In the genomic region with DNA sequence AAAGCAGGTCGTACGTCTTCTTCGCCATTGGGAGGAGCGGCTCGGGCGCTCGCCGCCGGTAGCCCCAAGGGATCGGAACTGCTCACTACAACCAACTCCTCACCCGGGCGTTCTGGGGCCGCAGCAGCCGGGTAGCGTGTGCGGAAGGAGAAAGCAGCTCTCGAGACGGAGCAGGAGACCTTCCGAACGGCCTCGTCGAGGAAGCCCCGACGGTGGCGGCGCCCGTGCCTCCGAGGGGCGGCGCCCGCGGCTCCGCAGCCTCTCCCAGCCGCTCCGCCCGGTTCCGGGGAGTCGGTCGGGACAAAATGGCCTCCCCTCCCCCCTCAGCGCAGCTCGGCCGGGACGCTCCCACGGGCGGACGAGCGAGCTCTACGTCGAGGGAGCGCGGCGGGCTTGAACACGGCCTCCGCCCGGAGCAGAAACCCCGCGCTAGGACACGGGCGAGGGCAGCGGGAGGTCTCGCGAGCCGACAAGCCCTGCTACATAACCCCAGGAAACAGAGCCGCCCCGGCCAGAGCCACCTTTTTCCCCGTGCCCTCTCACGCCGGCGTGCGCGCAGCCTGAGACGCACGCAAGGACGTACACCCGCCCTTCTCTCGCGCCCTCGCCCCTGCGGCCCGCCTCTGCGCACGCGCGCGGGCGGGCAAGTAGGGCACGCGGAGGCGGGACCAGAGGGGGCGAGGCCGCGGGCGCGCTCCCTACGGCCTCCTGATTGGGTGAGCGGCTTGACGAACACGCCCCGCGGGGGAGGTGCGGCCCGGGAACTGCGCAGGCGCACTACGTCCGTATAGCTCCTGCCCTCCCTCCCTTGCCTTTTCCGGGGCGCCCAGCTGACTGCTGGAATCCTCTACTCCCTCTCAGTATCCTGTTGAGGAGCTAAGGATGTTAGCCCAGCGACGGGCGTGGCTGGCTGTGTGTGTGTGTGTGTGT, we compare ENCODE assay signal across 8 mouse cellular contexts. TPM values are rescaled to one million over a fixed set of nuclear protein-coding genes. Genes with fewer than 3 reads are reported as not detected.
DNase-seq lines count a peak whose midpoint lies in the region; ATAC-seq and TF ChIP-seq lines count a peak whose summit lies in the region.

TSS of gene Rab10 (minus strand) at position 579 of the 930 bp plus-strand sequence.

- peak; percentile 85 to 90 for TF ChIP-seq POLR2A in MEL (IDR thresholded peaks at IDR 0.05; ENCODE audit: control insufficient read depth in 1 of 2, insufficient read depth in 1 of 2, low read depth in 1 of 2, low read length in 2 of 2, poor library complexity in 1 of 2)
- TF ChIP-seq POLR2A in cerebellum, adult 2 months (IDR thresholded peaks at IDR 0.05; ENCODE audit: borderline replicate concordance, insufficient read depth, low read length): peak; percentile 81

- peaks cover 8 to 12% of the 10 kb centered on the region in 2 experiments; a peak in 3 of 4 replicates for H3K4me1 ChIP-seq in MEL (ENCODE audit: control insufficient read depth in 1 of 2, insufficient read depth in 2 of 2, low read length in 2 of 2)
- H3K4me1 ChIP-seq in cerebellum, adult 2 months (ENCODE audit: control insufficient read depth, insufficient read depth, low read length): no peaks in the 10 kb centered on the region
- peaks cover 24% of the 10 kb centered on the region for H3K4me1 ChIP-seq in forebrain, postnatal 0 days (ENCODE audit: insufficient read depth)
- H3K4me1 ChIP-seq in lung, embryonic 15.5 days: peaks cover 18% of the 10 kb centered on the region

- no peak for TF ChIP-seq CTCF in MEL (IDR thresholded peaks at IDR 0.05 in 2 of 3, conservative IDR thresholded peaks at IDR 0.05 in 1 of 3; ENCODE audit: control insufficient read depth in 1 of 3, insufficient read depth in 1 of 3, low read depth in 2 of 3, low read length in 3 of 3, poor library complexity in 1 of 3, severe bottlenecking in 1 of 3)
- TF ChIP-seq CTCF in cerebellum, adult 2 months (IDR thresholded peaks at IDR 0.05; ENCODE audit: borderline replicate concordance, insufficient read depth, low read depth, low read length): no peak
- TF ChIP-seq CTCF in forebrain, postnatal 0 days (IDR thresholded peaks at IDR 0.05; ENCODE audit: low read depth): peak; percentile 29; the same call in 1 of the 2 replicates

- H3K9ac ChIP-seq in MEL (ENCODE audit: control insufficient read depth, low read depth, low read length, poor library complexity, severe bottlenecking): peak within 1 kb of the TSS; percentile 90
- H3K9ac ChIP-seq in forebrain, postnatal 0 days: peak within 1 kb of the TSS; percentile 86
- peak within 1 kb of the TSS; percentile 79 for H3K9ac ChIP-seq in lung, embryonic 15.5 days

- peaks cover 2 to 17% of the 10 kb centered on the region in 2 experiments; a peak in 3 of 4 replicates for H3K36me3 ChIP-seq in MEL (ENCODE audit: control insufficient read depth in 1 of 2, insufficient read depth in 2 of 2, low read length in 2 of 2)
- H3K36me3 ChIP-seq in forebrain, postnatal 0 days (ENCODE audit: insufficient read depth): no peaks in the 10 kb centered on the region
- H3K36me3 ChIP-seq in lung, embryonic 15.5 days: no peaks in the 10 kb centered on the region

- peak; percentile 97 for DNase-seq in MEL (ENCODE audit: low read depth, low spot score)
- DNase-seq in cerebellum, adult 2 months: peak; percentile 99
- peak; percentile 100 for DNase-seq in forebrain, postnatal 0 days
- peak; percentile 99 for DNase-seq in heart, postnatal 4 days
- peak; percentile 98 to 99 for DNase-seq in layer of hippocampus, adult 8-10 months (ENCODE audit: low spot score in 2 of 2)
- peak; percentile 98 for DNase-seq in ovary, adult 18-20 months (ENCODE audit: low spot score)
- DNase-seq in thymus, postnatal 0 days (ENCODE audit: low spot score): peak; percentile 99

- under 1% methylated on average over 109 of the region's 111 CpGs for WGBS in cerebellum, adult 2 months
- 3% methylated on average over 104 of the region's 111 CpGs for WGBS in forebrain, postnatal 0 days
- WGBS in lung, embryonic 15.5 days: under 1% methylated on average over 99 of the region's 111 CpGs

- H3K4me3 ChIP-seq in MEL (ENCODE audit: control insufficient read depth in 1 of 2, insufficient read depth in 1 of 2, low read depth in 2 of 2, low read length in 2 of 2): peak within 1 kb of the TSS; percentile 89 to 94
- H3K4me3 ChIP-seq in cerebellum, adult 2 months (replicated peaks; ENCODE audit: insufficient read depth, low read depth, low read length): peak within 1 kb of the TSS; percentile 87
- H3K4me3 ChIP-seq in forebrain, postnatal 0 days (ENCODE audit: low read depth, low read length): peak within 1 kb of the TSS; percentile 86
- peak within 1 kb of the TSS; percentile 92 for H3K4me3 ChIP-seq in lung, embryonic 15.5 days

- no peak for TF ChIP-seq EP300 in MEL (IDR thresholded peaks at IDR 0.05; ENCODE audit: low read depth in 1 of 2, low read length in 2 of 2)

- peak within 1 kb of the TSS; percentile 78 for H3K4me2 ChIP-seq in forebrain, postnatal 0 days (ENCODE audit: low read depth)
- peak within 1 kb of the TSS; percentile 76 for H3K4me2 ChIP-seq in lung, embryonic 15.5 days

- H3K27me3 ChIP-seq in MEL (ENCODE audit: control insufficient read depth in 1 of 2, insufficient read depth in 2 of 2, low read length in 2 of 2): no peaks in the 10 kb centered on the region
- no peaks in the 10 kb centered on the region for H3K27me3 ChIP-seq in cerebellum, adult 2 months (ENCODE audit: control insufficient read depth, insufficient read depth, low read length)
- no peaks in the 10 kb centered on the region for H3K27me3 ChIP-seq in forebrain, postnatal 0 days (ENCODE audit: insufficient read depth, low read length)
- no peaks in the 10 kb centered on the region for H3K27me3 ChIP-seq in lung, embryonic 15.5 days

- peak; percentile 97 for ATAC-seq in forebrain, postnatal 0 days
- ATAC-seq in lung, embryonic 15.5 days (ENCODE audit: borderline replicate concordance, extremely low read depth, low FRiP score, low TSS enrichment): peak; percentile 99

- TF ChIP-seq RAD21 in MEL (IDR thresholded peaks at IDR 0.05; ENCODE audit: low read depth, low read length): no peak

- peak within 1 kb of the TSS; percentile 85 for H3K27ac ChIP-seq in MEL (ENCODE audit: control insufficient read depth, low read depth, low read length)
- H3K27ac ChIP-seq in cerebellum, adult 2 months (ENCODE audit: insufficient read depth, low read length): peak within 1 kb of the TSS; percentile 71
- H3K27ac ChIP-seq in forebrain, postnatal 0 days (ENCODE audit: low read depth, low read length): peak within 1 kb of the TSS; percentile 96
- H3K27ac ChIP-seq in lung, embryonic 15.5 days: peak within 1 kb of the TSS; percentile 97

- H3K79me2 ChIP-seq in MEL (ENCODE audit: control insufficient read depth, insufficient read depth, low read length, poor library complexity): peaks cover 39% of the 10 kb centered on the region

- H3K9me3 ChIP-seq in MEL (replicated peaks; ENCODE audit: insufficient read depth, low read length): no peaks in the 10 kb centered on the region
- no peaks in the 10 kb centered on the region for H3K9me3 ChIP-seq in forebrain, postnatal 0 days (ENCODE audit: low read length)
- H3K9me3 ChIP-seq in lung, embryonic 15.5 days: no peaks in the 10 kb centered on the region

TF ChIP-seq in MEL, 35 proteins besides CTCF, POLR2A, EP300 and RAD21 (continues in another document):
- TF ChIP-seq TCF12 (IDR thresholded peaks at IDR 0.05; ENCODE audit: low read depth, low read length) (peak; percentile 40; the same call in 1 of the 2 replicates), E2F4 (IDR thresholded peaks at IDR 0.05; ENCODE audit: borderline replicate concordance, low read depth, low read length) (peak; percentile 34; the same call in 1 of the 2 replicates), MYB (IDR thresholded peaks at IDR 0.05; ENCODE audit: low read depth, low read length) (no peak), ELF1 (IDR thresholded peaks at IDR 0.05; ENCODE audit: low read depth, low read length) (peak; percentile 49; the same call in 1 of the 2 replicates), MXI1 (IDR thresholded peaks at IDR 0.05; ENCODE audit: low read depth, low read length) (peak; percentile 46; the same call in 1 of the 2 replicates), SIN3A (IDR thresholded peaks at IDR 0.05; ENCODE audit: low read length) (peak; percentile 66), NELFE (IDR thresholded peaks at IDR 0.05; ENCODE audit: low read depth, low read length) (peak; percentile 83), RCOR1 (IDR thresholded peaks at IDR 0.05; ENCODE audit: low read depth, low read length) (no peak), HCFC1 (IDR thresholded peaks at IDR 0.05; ENCODE audit: low read depth, low read length) (peak; percentile 63), USF1 (IDR thresholded peaks at IDR 0.05; ENCODE audit: low read depth, low read length) (peak; percentile 49; the same call in 1 of the 2 replicates), TBP (IDR thresholded peaks at IDR 0.05; ENCODE audit: low read depth, low read length) (peak; percentile 44), CHD2 (IDR thresholded peaks at IDR 0.05; ENCODE audit: low read length) (0 out of 2 replicates have a peak, but pooled peaks have one; percentile 25), MYC (IDR thresholded peaks at IDR 0.05; ENCODE audit: low read depth, low read length) (no peak; the same call in 1 of the 2 replicates), GABPA (IDR thresholded peaks at IDR 0.05; ENCODE audit: low read depth, low read length) (no peak), UBTF (IDR thresholded peaks at IDR 0.05; ENCODE audit: borderline replicate concordance, insufficient read depth, low read depth, low read length) (0 out of 2 replicates have a peak, but pooled peaks have one; percentile 79), POLR2AphosphoS5 (IDR thresholded peaks at IDR 0.05; ENCODE audit: borderline replicate concordance, low read depth, low read length) (no peak), NRF1 (IDR thresholded peaks at IDR 0.05; ENCODE audit: insufficient read depth, low read depth, low read length, poor library complexity, severe bottlenecking) (peak; percentile 97), MAFK (IDR thresholded peaks at IDR 0.05; ENCODE audit: borderline replicate concordance, low read depth, low read length) (no peak), POLR2AphosphoS2 (IDR thresholded peaks at IDR 0.05; ENCODE audit: low read length) (peak; percentile 81)

RNA-seq across cellular contexts. Expression of gene Rab10, which starts in this region (rescaled TPM):
- total RNA-seq in MEL (2012; rRNA removed): 62.5 and 67.7 TPM in 2 replicates
- polyA plus RNA-seq in MEL (2012; ENCODE audit: insufficient read depth in 1 of 2, insufficient read length in 2 of 2, low read depth in 1 of 2, low replicate concordance in 2 of 2, missing spikeins in 1 of 2): 10 to 100 TPM; 41.3 to 71.8 TPM
- 96.6 and 97.0 TPM in 2 replicates for polyA plus RNA-seq in cerebellum, adult 2 months (2012; rRNA removed)
- total RNA-seq in forebrain, postnatal 0 days (2014; rRNA removed): 204 and 237 TPM in 2 replicates
- polyA plus RNA-seq in forebrain, postnatal 0 days (2015; fragmentation: Nextera tagmentation; extraction: Ambion mirVana): 130 and 151 TPM in 2 replicates
- total RNA-seq in heart, postnatal 4 days (2021): 100 to 1,000 TPM; 113 to 115 TPM
- 100 to 1,000 TPM; 138 to 152 (median 145) TPM for total RNA-seq in layer of hippocampus, adult 8-10 months (2022)
- 75.7 and 81.3 TPM in 2 replicates for polyA plus RNA-seq in lung, embryonic 15.5 days (2015; fragmentation: Nextera tagmentation; extraction: Ambion mirVana)
- polyA plus RNA-seq in thymus, postnatal 0 days (2015; fragmentation: Nextera tagmentation; extraction: Ambion mirVana): 69.7 and 71.0 TPM in 2 replicates

Comparison
In these comparisons a context has a peak if more than half of its experiments do, and no peak if none do; other contexts are left out.
1. Peak in every context shown above with its lines: DNase-seq, ATAC-seq, H3K4me3 ChIP-seq and H3K27ac ChIP-seq.